In genomic region chr11:109427353-109427752, GRCm38 (mm10) we compare ENCODE assay signal across 23 mouse cellular contexts. TPM values are rescaled to one million over a fixed set of nuclear protein-coding genes. Genes with fewer than 3 reads are reported as not detected.
DNase-seq lines count a peak whose midpoint lies in the region; ATAC-seq lines count a peak whose summit lies in the region.
"Had no signal": no experiment of that assay in that cellular context is flagged by ENCODE, and none has a peak within 500 bp of the region (broad histone marks: within the 10 kb centered on the region; RNA-seq: fewer than 3 reads in every experiment).

No protein-coding gene starts in this region.

- H3K9me3 ChIP-seq in heart, embryonic 13.5 days: 0 out of 2 replicates have a peak, but pooled peaks cover 1% of the 10 kb centered on the region
- no peaks in the 10 kb centered on the region for H3K9me3 ChIP-seq in midbrain, embryonic 11.5 days (ENCODE audit: control insufficient read depth, low read length)
- H3K9me3 ChIP-seq in midbrain, embryonic 10.5 days (replicated peaks): peaks cover 1% of the 10 kb centered on the region; the same call in 1 of the 2 replicates
- 0 out of 2 replicates have a peak, but pooled peaks cover 2% of the 10 kb centered on the region for H3K9me3 ChIP-seq in limb, embryonic 13.5 days
- no peaks in the 10 kb centered on the region for H3K9me3 ChIP-seq in neural tube, embryonic 15.5 days (replicated peaks)
- H3K9me3 ChIP-seq: heart, embryonic 10.5 days had no signal

- no peak overlapping the region for H3K9ac ChIP-seq in heart, embryonic 13.5 days
- H3K9ac ChIP-seq in midbrain, embryonic 11.5 days (ENCODE audit: low read length): no peak overlapping the region
- H3K9ac ChIP-seq in limb, embryonic 13.5 days: no peak overlapping the region
- H3K9ac ChIP-seq in neural tube, embryonic 15.5 days (replicated peaks): no peak overlapping the region
- H3K9ac ChIP-seq: forebrain, postnatal 0 days had no signal

- ATAC-seq in heart, embryonic 13.5 days (ENCODE audit: extremely low read depth, insufficient number of reproducible peaks, low FRiP score, low TSS enrichment): no peak
- no peak for ATAC-seq in midbrain, embryonic 11.5 days (ENCODE audit: low FRiP score)
- no peak for ATAC-seq in limb, embryonic 13.5 days (ENCODE audit: low FRiP score, low read depth)
- no peak for ATAC-seq in neural tube, embryonic 15.5 days (ENCODE audit: low FRiP score)
- no peak for ATAC-seq in CD4-positive, CD25-positive, alpha-beta regulatory T cell, adult 4 months
- ATAC-seq: forebrain, postnatal 0 days had no signal

- no peak overlapping the region for H3K27ac ChIP-seq in heart, embryonic 13.5 days (replicated peaks)
- no peak overlapping the region for H3K27ac ChIP-seq in midbrain, embryonic 11.5 days (ENCODE audit: low read depth, low read length)
- no peak overlapping the region for H3K27ac ChIP-seq in midbrain, embryonic 10.5 days (replicated peaks)
- H3K27ac ChIP-seq in limb, embryonic 13.5 days: no peak overlapping the region
- H3K27ac ChIP-seq in neural tube, embryonic 15.5 days (replicated peaks): no peak overlapping the region

- H3K4me2 ChIP-seq in heart, embryonic 13.5 days: peak overlapping the region; percentile 80; the same call in 1 of the 2 replicates
- no peak overlapping the region; the same call in 1 of the 2 replicates for H3K4me2 ChIP-seq in midbrain, embryonic 11.5 days
- H3K4me2 ChIP-seq in limb, embryonic 13.5 days (replicated peaks): peak overlapping the region; percentile 73
- peak overlapping the region; percentile 70 for H3K4me2 ChIP-seq in neural tube, embryonic 15.5 days

- H3K4me1 ChIP-seq in heart, embryonic 13.5 days: peaks cover 16% of the 10 kb centered on the region
- H3K4me1 ChIP-seq in midbrain, embryonic 11.5 days (ENCODE audit: control insufficient read depth, insufficient read depth, low read length): peaks cover 7% of the 10 kb centered on the region
- peaks cover 18% of the 10 kb centered on the region for H3K4me1 ChIP-seq in midbrain, embryonic 10.5 days
- H3K4me1 ChIP-seq in limb, embryonic 13.5 days: peaks cover 19% of the 10 kb centered on the region
- peaks cover 23% of the 10 kb centered on the region for H3K4me1 ChIP-seq in neural tube, embryonic 15.5 days

- no peak for DNase-seq in heart, adult 18-20 months
- DNase-seq in midbrain, embryonic 11.5 days (ENCODE audit: low spot score, missing footprints): peak; percentile 88
- no peak for DNase-seq in midbrain, embryonic 10.5 days (ENCODE audit: low spot score)
- DNase-seq in adrenal gland, postnatal 10 days: no peak
- DNase-seq: B cell, adult 2 months; cerebellum, adult 11 months; forebrain, postnatal 0 days; gastrocnemius, postnatal 10 days; kidney, adult 9 months; retina, postnatal 1 day; spleen, adult 18-20 months had no signal

- WGBS in heart, embryonic 13.5 days: 93% methylated on average over 5 of the region's 5 CpGs
- WGBS in midbrain, embryonic 11.5 days: 96% methylated on average over 5 of the region's 5 CpGs
- 96% methylated on average over 5 of the region's 5 CpGs for WGBS in midbrain, embryonic 10.5 days
- WGBS in limb, embryonic 13.5 days: 95% methylated on average over 5 of the region's 5 CpGs
- WGBS in neural tube, embryonic 15.5 days: 96% methylated on average over 5 of the region's 5 CpGs

- no peak overlapping the region for H3K4me3 ChIP-seq in heart, embryonic 13.5 days
- H3K4me3 ChIP-seq in midbrain, embryonic 11.5 days (ENCODE audit: low read depth, low read length): no peak overlapping the region
- no peak overlapping the region for H3K4me3 ChIP-seq in midbrain, embryonic 10.5 days
- H3K4me3 ChIP-seq in limb, embryonic 13.5 days: no peak overlapping the region
- no peak overlapping the region for H3K4me3 ChIP-seq in neural tube, embryonic 15.5 days (replicated peaks)

- H3K27me3 ChIP-seq in heart, embryonic 13.5 days (replicated peaks): no peaks in the 10 kb centered on the region
- H3K27me3 ChIP-seq in midbrain, embryonic 11.5 days (ENCODE audit: control insufficient read depth, insufficient read depth, low read length): no peaks in the 10 kb centered on the region
- no peaks in the 10 kb centered on the region for H3K27me3 ChIP-seq in midbrain, embryonic 10.5 days (ENCODE audit: low read depth, poor library complexity, severe bottlenecking)
- H3K27me3 ChIP-seq in limb, embryonic 13.5 days: no peaks in the 10 kb centered on the region
- H3K27me3 ChIP-seq in neural tube, embryonic 15.5 days (replicated peaks): no peaks in the 10 kb centered on the region

- H3K36me3 ChIP-seq in heart, embryonic 13.5 days: peaks cover 35% of the 10 kb centered on the region
- peaks cover 6% of the 10 kb centered on the region; the same call in 1 of the 2 replicates for H3K36me3 ChIP-seq in midbrain, embryonic 11.5 days (ENCODE audit: control insufficient read depth, insufficient read depth, low read length)
- peaks cover 41% of the 10 kb centered on the region for H3K36me3 ChIP-seq in midbrain, embryonic 10.5 days
- peaks cover 35% of the 10 kb centered on the region for H3K36me3 ChIP-seq in limb, embryonic 13.5 days
- peaks cover 31% of the 10 kb centered on the region for H3K36me3 ChIP-seq in neural tube, embryonic 15.5 days

RNA-seq across cellular contexts. Expression of gene Amz2, which starts 1.6 kb away (rescaled TPM):
- polyA plus RNA-seq in heart, embryonic 13.5 days (2015; fragmentation: Nextera tagmentation; extraction: Ambion mirVana): 33.4 and 38.1 TPM in 2 replicates
- 10 to 100 TPM; 51.9 to 53.8 TPM for total RNA-seq in heart, adult 18-20 months (2021)
- polyA plus RNA-seq in midbrain, embryonic 11.5 days (2014; fragmentation: Nextera tagmentation; extraction: Ambion mirVana): 46.8 and 49.0 TPM in 2 replicates
- 45.2 and 46.0 TPM in 2 replicates for polyA plus RNA-seq in midbrain, embryonic 10.5 days (2016; fragmentation: Nextera tagmentation; extraction: Ambion mirVana)
- 46.9 and 48.5 TPM in 2 replicates for polyA plus RNA-seq in limb, embryonic 13.5 days (2015; fragmentation: Nextera tagmentation; extraction: Ambion mirVana)
- 50.1 and 50.7 TPM in 2 replicates for polyA plus RNA-seq in neural tube, embryonic 15.5 days (2015; fragmentation: Nextera tagmentation; extraction: Ambion mirVana)
- polyA plus RNA-seq in CD4-positive, CD25-positive, alpha-beta regulatory T cell, adult 4 months (2017; shearing (Covaris generic)): 10 to 100 TPM; 40.0 to 48.4 TPM
- total RNA-seq in adrenal gland, postnatal 10 days (2021): 10 to 100 TPM; 38.1 to 48.5 TPM

RNA-seq across cellular contexts. Expression of gene 9930022D16Rik, which starts 13.6 kb away (rescaled TPM):
- 0.05 TPM in 1 of 2 replicates, not detected in the other for polyA plus RNA-seq in heart, embryonic 13.5 days (2015; fragmentation: Nextera tagmentation; extraction: Ambion mirVana)
- not detected for total RNA-seq in heart, adult 18-20 months (2021)
- not detected in 2 replicates for polyA plus RNA-seq in midbrain, embryonic 11.5 days (2014; fragmentation: Nextera tagmentation; extraction: Ambion mirVana)
- polyA plus RNA-seq in midbrain, embryonic 10.5 days (2016; fragmentation: Nextera tagmentation; extraction: Ambion mirVana): not detected in 2 replicates
- polyA plus RNA-seq in limb, embryonic 13.5 days (2015; fragmentation: Nextera tagmentation; extraction: Ambion mirVana): not detected in 2 replicates
- polyA plus RNA-seq in neural tube, embryonic 15.5 days (2015; fragmentation: Nextera tagmentation; extraction: Ambion mirVana): 0.05 TPM in 1 of 2 replicates, not detected in the other
- under 1 TPM; 0.22 to 0.39 TPM for polyA plus RNA-seq in CD4-positive, CD25-positive, alpha-beta regulatory T cell, adult 4 months (2017; shearing (Covaris generic))
- total RNA-seq in adrenal gland, postnatal 10 days (2021): not detected
- total RNA-seq: common myeloid progenitor, adult 5-6 weeks; forebrain, postnatal 0 days; gastrocnemius, postnatal 10 days; layer of hippocampus, adult 18-20 months; left cerebral cortex, adult 8-10 months; liver, adult 2 months had no signal
- polyA plus RNA-seq: forebrain, postnatal 0 days; heart, embryonic 10.5 days; liver, adult 2 months; neural tube, embryonic 14.5 days; stomach, embryonic 16.5 days; urinary bladder, adult 2 months had no signal

RNA-seq across cellular contexts. Expression of gene Arsg, which starts 45.8 kb away (rescaled TPM):
- 3.8 and 3.9 TPM in 2 replicates for polyA plus RNA-seq in heart, embryonic 13.5 days (2015; fragmentation: Nextera tagmentation; extraction: Ambion mirVana)
- total RNA-seq in heart, adult 18-20 months (2021): 1 to 10 TPM; 1.4 to 2.1 TPM
- 2.9 and 4.7 TPM in 2 replicates for polyA plus RNA-seq in midbrain, embryonic 11.5 days (2014; fragmentation: Nextera tagmentation; extraction: Ambion mirVana)
- polyA plus RNA-seq in midbrain, embryonic 10.5 days (2016; fragmentation: Nextera tagmentation; extraction: Ambion mirVana): 1.9 and 2.2 TPM in 2 replicates
- polyA plus RNA-seq in limb, embryonic 13.5 days (2015; fragmentation: Nextera tagmentation; extraction: Ambion mirVana): 4.1 and 4.2 TPM in 2 replicates
- 2.8 and 3.2 TPM in 2 replicates for polyA plus RNA-seq in neural tube, embryonic 15.5 days (2015; fragmentation: Nextera tagmentation; extraction: Ambion mirVana)
- 1 to 10 TPM; 4.5 to 7.1 TPM for polyA plus RNA-seq in CD4-positive, CD25-positive, alpha-beta regulatory T cell, adult 4 months (2017; shearing (Covaris generic))
- total RNA-seq in adrenal gland, postnatal 10 days (2021): 10 to 100 TPM; 10.6 to 14.2 TPM

RNA-seq across cellular contexts. Expression of gene Slc16a6, which starts 46.0 kb away (rescaled TPM):
- polyA plus RNA-seq in heart, embryonic 13.5 days (2015; fragmentation: Nextera tagmentation; extraction: Ambion mirVana): 9.6 and 9.7 TPM in 2 replicates
- total RNA-seq in heart, adult 18-20 months (2021): 1 to 10 TPM; 7.3 to 9.2 TPM
- 3.6 TPM in 2 replicates for polyA plus RNA-seq in midbrain, embryonic 11.5 days (2014; fragmentation: Nextera tagmentation; extraction: Ambion mirVana)
- polyA plus RNA-seq in midbrain, embryonic 10.5 days (2016; fragmentation: Nextera tagmentation; extraction: Ambion mirVana): 5.0 and 5.5 TPM in 2 replicates
- 3.7 and 3.8 TPM in 2 replicates for polyA plus RNA-seq in limb, embryonic 13.5 days (2015; fragmentation: Nextera tagmentation; extraction: Ambion mirVana)
- polyA plus RNA-seq in neural tube, embryonic 15.5 days (2015; fragmentation: Nextera tagmentation; extraction: Ambion mirVana): 3.7 and 4.2 TPM in 2 replicates
- polyA plus RNA-seq in CD4-positive, CD25-positive, alpha-beta regulatory T cell, adult 4 months (2017; shearing (Covaris generic)): 10 to 100 TPM; 16.7 to 21.0 TPM
- 1 to 10 TPM; 2.7 to 3.9 TPM for total RNA-seq in adrenal gland, postnatal 10 days (2021)
